9 mouse cellular contexts compared by ENCODE assay signal in genomic region chr13:38151069-38151588, GRCm38 (mm10). TPM values are rescaled to one million over a fixed set of nuclear protein-coding genes. Genes with fewer than 3 reads are reported as not detected.
A peak's percentile ranks its signal among the peaks of the same experiment; 100 is the strongest.
DNase-seq lines count a peak whose midpoint lies in the region; TF ChIP-seq lines count a peak whose summit lies in the region.
"Had no signal": no experiment of that assay in that cellular context is flagged by ENCODE, and none has a peak within 500 bp of the region (broad histone marks: within the 10 kb centered on the region; RNA-seq: fewer than 3 reads in every experiment).

TSS of gene Dsp (plus strand) at chr13:38151294.

- under 1% methylated on average over 58 of the region's 58 CpGs for WGBS in lung, adult 2 months
- WGBS in olfactory bulb, adult 2 months = 1% methylated on average over 58 of the region's 58 CpGs

- TF ChIP-seq CTCF in cortical plate, adult 2 months (IDR thresholded peaks at IDR 0.05; ENCODE audit: extremely low read depth, insufficient read depth, low read length) = no peak
- TF ChIP-seq CTCF in lung, adult 2 months (IDR thresholded peaks at IDR 0.05; ENCODE audit: insufficient read depth, low read length) = no peak
- TF ChIP-seq CTCF in olfactory bulb, adult 2 months (IDR thresholded peaks at IDR 0.05; ENCODE audit: insufficient read depth, low read depth, low read length) = no peak

- no peak within 1 kb of the TSS for H3K27ac ChIP-seq in cortical plate, adult 2 months (ENCODE audit: insufficient read depth, low read length)
- H3K27ac ChIP-seq in olfactory bulb, adult 2 months (ENCODE audit: insufficient read depth, low read depth, low read length) = no peak within 1 kb of the TSS

- no peak for TF ChIP-seq POLR2A in cortical plate, adult 2 months (IDR thresholded peaks at IDR 0.05; ENCODE audit: extremely low read depth, insufficient read depth, low read length)
- peak; percentile 67; the same call in 1 of the 2 replicates for TF ChIP-seq POLR2A in lung, adult 2 months (IDR thresholded peaks at IDR 0.05; ENCODE audit: borderline replicate concordance, extremely low read depth, low read depth, low read length)
- no peak for TF ChIP-seq POLR2A in olfactory bulb, adult 2 months (IDR thresholded peaks at IDR 0.05; ENCODE audit: insufficient read depth, low read depth, low read length)

- DNase-seq in layer of hippocampus, adult 18-20 months (ENCODE audit: low spot score in 2 of 2) = peak in 1 of 2 experiments; percentile 11
- DNase-seq in layer of hippocampus, postnatal 14 days (ENCODE audit: low spot score in 2 of 2) = no peak
- no peak for DNase-seq in heart, adult 8-10 months (ENCODE audit: low spot score)
- peak; percentile 76 for DNase-seq in kidney, adult 18-20 months
- peak; percentile 79 for DNase-seq in lung, adult 2 months
- DNase-seq in urinary bladder, postnatal 10 days (ENCODE audit: low spot score) = peak; percentile 33

- H3K4me1 ChIP-seq in cortical plate, adult 2 months (ENCODE audit: control insufficient read depth, insufficient read depth, low read length) = no peaks in the 10 kb centered on the region
- peaks cover 5% of the 10 kb centered on the region for H3K4me1 ChIP-seq in lung, adult 2 months (ENCODE audit: control insufficient read depth, insufficient read depth, low read length)
- peaks cover 18% of the 10 kb centered on the region for H3K4me1 ChIP-seq in olfactory bulb, adult 2 months (ENCODE audit: control insufficient read depth, insufficient read depth, low read length)

- 0 out of 2 replicates have a peak within 1 kb of the TSS, but pooled peaks have one; percentile 28 for H3K4me3 ChIP-seq in cortical plate, adult 2 months (ENCODE audit: insufficient read depth, low read length)
- peak within 1 kb of the TSS; percentile 69 for H3K4me3 ChIP-seq in lung, adult 2 months (replicated peaks; ENCODE audit: extremely low read depth, low read depth, low read length)
- peak within 1 kb of the TSS; percentile 31 for H3K4me3 ChIP-seq in olfactory bulb, adult 2 months (ENCODE audit: insufficient read depth, low read depth, low read length)
- H3K4me3 ChIP-seq: myocyte had no signal

RNA-seq across cellular contexts. Expression of gene Dsp, which starts in this region (rescaled TPM):
- 10 to 100 TPM; 10.3 to 10.7 TPM for total RNA-seq in layer of hippocampus, adult 18-20 months (2021)
- total RNA-seq in layer of hippocampus, postnatal 14 days (2021) = 1 to 10 TPM; 7.8 to 8.0 TPM
- 0.06 and 2.1 TPM in 2 replicates for polyA plus RNA-seq in cortical plate, adult 2 months (2012; rRNA removed)
- total RNA-seq in heart, adult 8-10 months (2022) = 100 to 1,000 TPM; 553 to 683 (median 643) TPM
- 6.0 and 19.0 TPM in 2 replicates for polyA plus RNA-seq in lung, adult 2 months (2012; rRNA removed)
- polyA plus RNA-seq in olfactory bulb, adult 2 months (2012; ENCODE audit: insufficient read depth, insufficient read length, low replicate concordance, missing spikeins) = not detected in 2 replicates
- polyA plus RNA-seq: myocyte had no signal

Comparison
In these comparisons a context has a peak if more than half of its experiments do, and no peak if none do; other contexts are left out.
1. RNA of gene Dsp (total RNA-seq): 553 to 683 TPM in heart, adult 8-10 months; 10.3 to 10.7 TPM in layer of hippocampus, adult 18-20 months and 7.8 to 8.0 TPM in layer of hippocampus, postnatal 14 days; every median in the first group is over 10 times any median in the second.
2. DNase-seq: peak in kidney, adult 18-20 months (single experiment), lung, adult 2 months (single experiment) and urinary bladder, postnatal 10 days (single experiment); none in layer of hippocampus, postnatal 14 days (0 of 2) and heart, adult 8-10 months (single experiment).
3. Peak in every context shown above with its lines, with median percentiles within 50 percentile points of each other: H3K4me3 ChIP-seq.